Mouse (Mus musculus) midbrain, postnatal 0 days (tissue): ENCODE measurements around the gene Arrdc4. TPM values are rescaled to one million over a fixed set of nuclear protein-coding genes. Genes with fewer than 3 reads are reported as not detected.

ENCODE experiments used
- ATAC-seq: fragments of 200-750 bp; cut with Nextera tagmentation; 2 replicates; pipeline ENCODE4 v1.8.0; 2017; ENCODE audit warnings: moderate number of reproducible peaks, mild to moderate bottlenecking, moderate TSS enrichment, moderate library complexity; ENCODE audit not compliant: low FRiP score
- DNase-seq: peaks from one replicate; pipeline ENCODE4 v3.0.0-alpha.2; 2015; ENCODE audit warnings: low spot score
- H3K27ac ChIP-seq: fragments of 300-500 bp; sonication (generic); 2 replicates; pipeline ENCODE4 v1.5.1; 2014; ENCODE audit warnings: low read depth, mild to moderate bottlenecking, low read length, mixed read lengths
- H3K27me3 ChIP-seq: fragments of 300-500 bp; sonication (generic); 2 replicates; pipeline ENCODE4 v1.6.1; 2014; ENCODE audit warnings: low read length, control low read depth, mixed read lengths; ENCODE audit not compliant: insufficient read depth
- H3K36me3 ChIP-seq: fragments of 300-500 bp; sonication (generic); 2 replicates; pipeline ENCODE4 v1.6.1; 2014; ENCODE audit warnings: low read length, control low read depth, mixed read lengths; ENCODE audit not compliant: insufficient read depth
- H3K4me1 ChIP-seq: fragments of 300-500 bp; sonication (generic); 2 replicates; pipeline ENCODE4 v1.6.1; 2014; ENCODE audit warnings: mild to moderate bottlenecking, control low read depth, antibody characterized with exemption, low read length, mixed read lengths; ENCODE audit not compliant: insufficient read depth
- H3K4me2 ChIP-seq: fragments of 300-500 bp; sonication (generic); 2 replicates; pipeline ENCODE4 v1.6.1; 2014; ENCODE audit warnings: low read depth, mild to moderate bottlenecking, low read length, mixed read lengths; ENCODE audit not compliant: poor library complexity, severe bottlenecking
- H3K4me3 ChIP-seq: fragments of 300-500 bp; sonication (generic); 2 replicates; pipeline ENCODE4 v1.5.1; 2014; ENCODE audit warnings: low read depth, mild to moderate bottlenecking, low read length, moderate library complexity
- H3K9ac ChIP-seq: fragments of 300-500 bp; sonication (generic); replicated peaks from 2 replicates; pipeline ENCODE4 v1.6.1; 2014; ENCODE audit warnings: mild to moderate bottlenecking, low read length, moderate library complexity, mixed read lengths; ENCODE audit not compliant: poor library complexity, severe bottlenecking
- H3K9me3 ChIP-seq: fragments of 300-500 bp; sonication (generic); 2 replicates; pipeline ENCODE4 v1.6.1; 2016; ENCODE audit warnings: low read length, control low read depth
- CTCF ChIP-seq: IDR thresholded peaks from 2 replicates; pipeline ENCODE4 v1.5.1; 2016; ENCODE audit warnings: antibody characterized with exemption, mild to moderate bottlenecking
- WGBS: fragments of 180-500 bp; shearing (Covaris S2); extraction: QIAGEN DNeasy Blood & Tissue Kit; methylation state at CpG from one replicate; pipeline ENCODE4 v1.1.7; 2014; 5-methylcytosine and 5-hydroxymethylcytosine counted together
- polyA plus RNA-seq: library from polyadenylated mRNA; unstranded; fragments of >200 nt; fragmentation: Nextera tagmentation; extraction: Ambion mirVana; gene quantifications from 2 replicates; pipeline ENCODE4 v1.2.1, GENCODE M21; 2015
- total RNA-seq: library from RNA; depleted of rRNA; stranded (reverse); fragments of >200 nt; gene quantifications from 2 replicates; pipeline ENCODE4 v1.2.3, GENCODE M21; 2014

The Arrdc4 gene
- total and polyA plus RNA-seq, 2 experiments from 2014 or later: 54.3 to 57.2 TPM

- no peak for ATAC-seq
- Histone ChIP-seq H3K4me3 (no peak overlapping the region), H3K4me2 (no peak overlapping the region), H3K27ac (no peak overlapping the region), H3K9ac (no peak overlapping the region), H3K27me3 (no peaks in the 10 kb centered on the region), H3K36me3 (peaks cover 29% of the 10 kb centered on the region), H3K4me1 (peaks cover 17% of the 10 kb centered on the region; the same call in 1 of the 2 replicates), H3K9me3 (no peaks in the 10 kb centered on the region)
- DNase-seq: no peak
- TF ChIP-seq CTCF: no peak
- WGBS: 82% methylated on average over 2 of the region's 2 CpGs
Observed at GRCm38 (mm10) chr7:68744206-68744605, 4.8 kb downstream of the Arrdc4 start.

GRCm38 (mm10) chr7:68740763-68741162, 8.3 kb downstream of the Arrdc4 start:
- DNase-seq (no peak), ATAC-seq (no peak)
- H3K4me2 ChIP-seq: no peak overlapping the region
- WGBS: 97% methylated on average over 6 of the region's 6 CpGs
- peaks cover 2% of the 10 kb centered on the region; the same call in 1 of the 2 replicates for H3K4me1 ChIP-seq
- no peak overlapping the region for H3K4me3 ChIP-seq
- H3K9me3 ChIP-seq: no peaks in the 10 kb centered on the region
- no peaks in the 10 kb centered on the region for H3K27me3 ChIP-seq
- H3K36me3 ChIP-seq: peaks cover 40% of the 10 kb centered on the region
- no peak overlapping the region for H3K9ac ChIP-seq
- no peak for TF ChIP-seq CTCF
- H3K27ac ChIP-seq: no peak overlapping the region

DNA sequence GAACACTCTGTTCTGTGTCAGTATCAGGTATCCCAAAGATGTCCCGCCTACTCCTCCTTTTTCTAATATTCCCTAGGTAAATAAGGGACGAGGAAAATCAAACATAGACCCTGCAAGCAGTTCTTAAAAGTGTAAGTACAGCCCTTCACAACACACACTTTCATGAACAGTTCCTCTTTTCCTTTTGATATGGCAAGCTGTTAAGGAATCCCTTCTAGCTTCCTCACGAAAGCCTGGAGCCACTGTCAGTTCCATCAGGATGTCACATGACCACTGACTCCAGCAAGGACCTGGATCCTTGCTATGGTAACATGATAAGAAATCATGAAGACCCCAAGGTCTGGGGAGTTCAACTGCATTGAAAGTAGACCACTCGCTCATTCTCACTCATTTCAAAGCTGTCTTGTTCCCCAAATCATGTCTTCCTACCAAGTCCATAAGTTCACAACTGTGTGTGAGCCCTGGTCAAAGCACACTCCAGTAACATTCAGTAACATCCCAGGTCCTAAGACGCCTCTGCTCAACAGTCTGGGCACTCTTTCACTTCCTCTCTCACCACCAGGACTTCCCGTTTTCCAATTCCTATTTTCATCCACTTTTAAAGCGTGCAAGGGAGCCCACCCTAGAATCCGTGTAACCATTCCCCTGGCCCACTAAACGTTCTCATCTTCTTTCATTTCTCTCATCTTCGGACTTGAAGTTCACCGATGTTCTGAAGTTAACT, 10.2 kb downstream of the Arrdc4 start:
- Histone ChIP-seq H3K9ac (no peak overlapping the region), H3K9me3 (no peaks in the 10 kb centered on the region), H3K4me2 (no peak overlapping the region), H3K36me3 (peaks cover 35% of the 10 kb centered on the region), H3K4me1 (no peaks in the 10 kb centered on the region), H3K27ac (no peak overlapping the region), H3K4me3 (no peak overlapping the region), H3K27me3 (no peaks in the 10 kb centered on the region)
- DNase-seq (no peak), ATAC-seq (no peak)
- 94% methylated on average over 11 of the region's 11 CpGs for WGBS
- TF ChIP-seq CTCF: no peak

DNA sequence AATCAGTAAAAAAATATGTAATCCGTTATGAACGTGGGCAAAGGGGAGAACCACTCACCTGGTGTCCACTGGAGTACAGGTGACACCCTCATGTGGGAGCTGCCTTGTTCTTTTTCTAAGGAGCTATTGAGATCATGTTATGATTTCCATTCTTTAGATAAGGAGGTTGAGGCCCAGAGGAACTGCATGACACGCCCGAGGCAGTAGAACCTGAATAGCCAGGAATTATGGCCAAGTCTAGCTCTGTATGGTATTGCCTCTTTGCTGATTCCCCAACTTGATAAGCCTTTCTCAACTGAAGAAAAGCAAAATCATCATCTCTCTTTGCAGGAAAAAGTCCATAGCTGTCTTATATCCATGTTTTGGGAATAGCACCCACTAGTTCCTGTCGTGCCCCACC, 22.7 kb downstream of the Arrdc4 start:
- TF ChIP-seq CTCF: no peak
- Histone ChIP-seq H3K4me1 (no peaks in the 10 kb centered on the region), H3K36me3 (no peaks in the 10 kb centered on the region), H3K4me3 (no peak overlapping the region), H3K9ac (no peak overlapping the region), H3K27ac (no peak overlapping the region), H3K9me3 (no peaks in the 10 kb centered on the region), H3K27me3 (no peaks in the 10 kb centered on the region), H3K4me2 (no peak overlapping the region)
- WGBS: 96% methylated on average over 5 of the region's 5 CpGs
- ATAC-seq (no peak), DNase-seq (no peak)

- TF ChIP-seq CTCF: no peak
- WGBS: 74% methylated on average over 7 of the region's 7 CpGs
- H3K9ac ChIP-seq: no peak overlapping the region
Observed at GRCm38 (mm10) chr7:68724711-68725110, 24.3 kb downstream of the Arrdc4 start.

GRCm38 (mm10) chr7:68721520-68721919, 27.5 kb downstream of the Arrdc4 start:
- H3K4me2 ChIP-seq: no peak overlapping the region
- H3K27me3 ChIP-seq: no peaks in the 10 kb centered on the region
- H3K9me3 ChIP-seq: no peaks in the 10 kb centered on the region
- no peaks in the 10 kb centered on the region for H3K36me3 ChIP-seq
- no peak overlapping the region for H3K4me3 ChIP-seq
- no peaks in the 10 kb centered on the region for H3K4me1 ChIP-seq
- DNase-seq (no peak), ATAC-seq (no peak)
- 86% methylated on average over 4 of the region's 4 CpGs for WGBS
- no peak overlapping the region for H3K27ac ChIP-seq
- no peak overlapping the region for H3K9ac ChIP-seq
- TF ChIP-seq CTCF: no peak

More at GRCm38 (mm10) chr7:68724711-68725110, 24.3 kb downstream of the Arrdc4 start:
- DNase-seq: no peak
- Histone ChIP-seq H3K4me3 (no peak overlapping the region), H3K9me3 (no peaks in the 10 kb centered on the region), H3K36me3 (no peaks in the 10 kb centered on the region), H3K27me3 (no peaks in the 10 kb centered on the region), H3K4me1 (no peaks in the 10 kb centered on the region), H3K27ac (no peak overlapping the region), H3K4me2 (no peak overlapping the region)
- no peak for ATAC-seq
